Mouse (Mus musculus): Measurements from ENCODE around the gene Sirt4. TPM values are rescaled to one million over a fixed set of nuclear protein-coding genes. Genes with fewer than 3 reads are reported as not detected.

Gene Sirt4
- polyA plus RNA-seq, 1 experiment from 2014 or later: 6.0 TPM

GRCm38 (mm10) chr5:115491076-115491475 lies 6.6 kb upstream of the Sirt4 start:
- WGBS (ENCODE audit: insufficient replicate concordance): 25% methylated on average over 5 of the region's 5 CpGs
- peak overlapping the region; percentile 100 for H3K27ac ChIP-seq (replicated peaks)
- no peaks in the 10 kb centered on the region for H3K36me3 ChIP-seq (replicated peaks)
- H3K9me3 ChIP-seq (replicated peaks): no peaks in the 10 kb centered on the region
- H3K27me3 ChIP-seq: peaks cover 3% of the 10 kb centered on the region; the same call in 1 of the 2 replicates
- peak overlapping the region; percentile 70 for H3K4me2 ChIP-seq
- no peak for ATAC-seq (ENCODE audit: insufficient read depth)
- H3K4me1 ChIP-seq (replicated peaks): peaks cover 42% of the 10 kb centered on the region
- H3K9ac ChIP-seq: peak overlapping the region; percentile 46
- 0 out of 2 replicates have a peak overlapping the region, but pooled peaks have one; percentile 37 for H3K4me3 ChIP-seq (replicated peaks)

- no peak for ATAC-seq (ENCODE audit: insufficient read depth)
- H3K4me1 ChIP-seq (replicated peaks): peaks cover 42% of the 10 kb centered on the region
- H3K36me3 ChIP-seq (replicated peaks): no peaks in the 10 kb centered on the region
- peaks cover 3% of the 10 kb centered on the region; the same call in 1 of the 2 replicates for H3K27me3 ChIP-seq
- H3K27ac ChIP-seq (replicated peaks): peak overlapping the region; percentile 100
- H3K4me3 ChIP-seq (replicated peaks): peak overlapping the region; percentile 13
- H3K4me2 ChIP-seq: peak overlapping the region; percentile 70
- 4% methylated on average over 8 of the region's 8 CpGs for WGBS (ENCODE audit: insufficient replicate concordance)
- H3K9me3 ChIP-seq (replicated peaks): no peaks in the 10 kb centered on the region
- H3K9ac ChIP-seq: peak overlapping the region; percentile 46
These were observed 6.1 kb upstream of the Sirt4 start for GRCm38 (mm10) chr5:115490638-115491000.

GRCm38 (mm10) chr5:115489699-115490637 lies 5.4 kb upstream of the Sirt4 start:
- Histone ChIP-seq H3K4me3 (replicated peaks) (peak overlapping the region; percentile 44), H3K9me3 (replicated peaks) (no peaks in the 10 kb centered on the region), H3K4me2 (peak overlapping the region; percentile 70), H3K27me3 (peaks cover 3% of the 10 kb centered on the region; the same call in 1 of the 2 replicates), H3K9ac (peak overlapping the region; percentile 82), H3K36me3 (replicated peaks) (no peaks in the 10 kb centered on the region), H3K27ac (replicated peaks) (peak overlapping the region; percentile 100), H3K4me1 (replicated peaks) (peaks cover 44% of the 10 kb centered on the region)
- ATAC-seq (ENCODE audit: insufficient read depth): peak; percentile 79
- WGBS (ENCODE audit: insufficient replicate concordance): under 1% methylated on average over 50 of the region's 50 CpGs

- Histone ChIP-seq H3K9ac (peak overlapping the region; percentile 82), H3K4me1 (replicated peaks) (peaks cover 52% of the 10 kb centered on the region), H3K36me3 (replicated peaks) (no peaks in the 10 kb centered on the region), H3K9me3 (replicated peaks) (no peaks in the 10 kb centered on the region), H3K27me3 (peaks cover 3% of the 10 kb centered on the region; the same call in 1 of the 2 replicates), H3K4me2 (peak overlapping the region; percentile 70), H3K27ac (replicated peaks) (peak overlapping the region; percentile 100), H3K4me3 (replicated peaks) (peak overlapping the region; percentile 44)
- WGBS (ENCODE audit: insufficient replicate concordance): under 1% methylated on average over 39 of the region's 39 CpGs
- peak; percentile 78 for ATAC-seq (ENCODE audit: insufficient read depth)
These were observed 4.5 kb upstream of the Sirt4 start for GRCm38 (mm10) chr5:115488841-115489698.

GRCm38 (mm10) chr5:115487942-115488580 lies 3.5 kb upstream of the Sirt4 start:
- Histone ChIP-seq H3K4me3 (replicated peaks) (no peak overlapping the region), H3K9ac (peak overlapping the region; percentile 82; the same call in 1 of the 2 replicates), H3K9me3 (replicated peaks) (no peaks in the 10 kb centered on the region), H3K27ac (replicated peaks) (peak overlapping the region; percentile 100; the same call in 1 of the 2 replicates), H3K36me3 (replicated peaks) (no peaks in the 10 kb centered on the region), H3K4me2 (peak overlapping the region; percentile 70), H3K27me3 (peaks cover 3% of the 10 kb centered on the region; the same call in 1 of the 2 replicates), H3K4me1 (replicated peaks) (peaks cover 55% of the 10 kb centered on the region)
- no peak for ATAC-seq (ENCODE audit: insufficient read depth)
- WGBS (ENCODE audit: insufficient replicate concordance): 55% methylated on average over 9 of the region's 9 CpGs

GRCm38 (mm10) chr5:115487353-115487752 lies 2.8 kb upstream of the Sirt4 start:
- WGBS (ENCODE audit: insufficient replicate concordance): 77% methylated on average over 8 of the region's 8 CpGs
- Histone ChIP-seq H3K36me3 (replicated peaks) (no peaks in the 10 kb centered on the region), H3K4me1 (replicated peaks) (peaks cover 53% of the 10 kb centered on the region), H3K27ac (replicated peaks) (no peak overlapping the region), H3K27me3 (peaks cover 3% of the 10 kb centered on the region; the same call in 1 of the 2 replicates), H3K4me2 (no peak overlapping the region), H3K4me3 (replicated peaks) (no peak overlapping the region), H3K9ac (no peak overlapping the region), H3K9me3 (replicated peaks) (no peaks in the 10 kb centered on the region)
- no peak for ATAC-seq (ENCODE audit: insufficient read depth)

- no peaks in the 10 kb centered on the region for H3K27me3 ChIP-seq
- H3K4me2 ChIP-seq: no peak overlapping the region
- 56% methylated on average over 4 of the region's 4 CpGs for WGBS (ENCODE audit: insufficient replicate concordance)
- ATAC-seq (ENCODE audit: insufficient read depth): no peak
- H3K9ac ChIP-seq: no peak overlapping the region
- no peaks in the 10 kb centered on the region for H3K36me3 ChIP-seq (replicated peaks)
- H3K27ac ChIP-seq (replicated peaks): no peak overlapping the region
- H3K9me3 ChIP-seq (replicated peaks): no peaks in the 10 kb centered on the region
- H3K4me1 ChIP-seq (replicated peaks): peaks cover 47% of the 10 kb centered on the region
- no peak overlapping the region for H3K4me3 ChIP-seq (replicated peaks)
These were observed 2.2 kb upstream of the Sirt4 start for GRCm38 (mm10) chr5:115486726-115487125.

GRCm38 (mm10) chr5:115485489-115486205 lies 1.1 kb upstream of the Sirt4 start:
- Histone ChIP-seq H3K27ac (replicated peaks) (no peak overlapping the region), H3K4me3 (replicated peaks) (no peak overlapping the region), H3K9me3 (replicated peaks) (no peaks in the 10 kb centered on the region), H3K27me3 (no peaks in the 10 kb centered on the region), H3K36me3 (replicated peaks) (no peaks in the 10 kb centered on the region), H3K4me2 (no peak overlapping the region), H3K9ac (no peak overlapping the region), H3K4me1 (replicated peaks) (peaks cover 36% of the 10 kb centered on the region)
- ATAC-seq (ENCODE audit: insufficient read depth): no peak
- 78% methylated on average over 18 of the region's 18 CpGs for WGBS (ENCODE audit: insufficient replicate concordance)

GRCm38 (mm10) chr5:115484996-115485395 lies 471 bp upstream of the Sirt4 start:
- Histone ChIP-seq H3K4me1 (replicated peaks) (peaks cover 39% of the 10 kb centered on the region), H3K27ac (replicated peaks) (peak overlapping the region; percentile 64; the same call in 1 of the 2 replicates), H3K9ac (peak overlapping the region; percentile 66), H3K9me3 (replicated peaks) (no peaks in the 10 kb centered on the region), H3K4me3 (replicated peaks) (peak overlapping the region; percentile 60), H3K4me2 (peak overlapping the region; percentile 81), H3K36me3 (replicated peaks) (no peaks in the 10 kb centered on the region), H3K27me3 (no peaks in the 10 kb centered on the region)
- WGBS (ENCODE audit: insufficient replicate concordance): 47% methylated on average over 5 of the region's 5 CpGs
- ATAC-seq (ENCODE audit: insufficient read depth): no peak

GRCm38 (mm10) chr5:115483385-115483784 lies 1.1 kb downstream of the Sirt4 start:
- Histone ChIP-seq H3K27me3 (no peaks in the 10 kb centered on the region), H3K4me2 (no peak overlapping the region), H3K9me3 (replicated peaks) (no peaks in the 10 kb centered on the region), H3K27ac (replicated peaks) (no peak overlapping the region), H3K4me1 (replicated peaks) (peaks cover 28% of the 10 kb centered on the region), H3K9ac (no peak overlapping the region), H3K36me3 (replicated peaks) (no peaks in the 10 kb centered on the region), H3K4me3 (replicated peaks) (no peak overlapping the region)
- WGBS (ENCODE audit: insufficient replicate concordance): 63% methylated on average over 6 of the region's 6 CpGs
- ATAC-seq (ENCODE audit: insufficient read depth): no peak

Data from liver, embryonic 15.5 days (tissue).